Mouse (Mus musculus) Patski (cell line): ENCODE results near the gene Tex14. TPM values are rescaled to one million over a fixed set of nuclear protein-coding genes. Genes with fewer than 3 reads are reported as not detected.

Experiments
- ATAC-seq: fragments of 100-300 bp; one replicate; pipeline ENCODE4 v1.8.0; 2021
- CTCF ChIA-PET: fragments of 350-600 bp; sonication (Branson Sonifier 250); formaldehyde crosslinking; loops from one replicate; lab custom pipeline; 2022; ENCODE audit warnings: inconsistent platforms; lab: Charles Lee
- POLR2A ChIA-PET: fragments of 350-600 bp; sonication (Branson Sonifier 250); formaldehyde crosslinking; loops from one replicate; lab custom pipeline; 2022; ENCODE audit warnings: antibody characterized with exemption, inconsistent platforms; lab: Charles Lee
- DNase-seq: peaks from one replicate; pipeline ENCODE4 v3.0.0-alpha.2; 2011; ENCODE audit warnings: low read depth, low spot score
- H3K27me3 ChIP-seq: fragments of 371-371 bp; one replicate; pipeline ENCODE4 v1.5.1; 2021
- CTCF ChIP-seq: fragments of 100-300 bp; IDR thresholded peaks from one replicate; pipeline ENCODE4 v1.5.1; 2021
- in situ Hi-C: fragments of 300-500 bp; cut with MboI; formaldehyde crosslinking; loops from 3 replicates; pipeline ENCODE4 v1.11.1; 2018; ENCODE audit warnings: low pct_unique_long_range_greater_than_20kb, mixed read lengths
- polyA plus RNA-seq: library from polyadenylated mRNA; unstranded; gene quantifications from one replicate; pipeline ENCODE4 v1.2.3, GENCODE M21; 2021

Tex14 gene
- polyA plus RNA-seq, 1 experiment from 2014 or later, result 0.24 TPM

DNA sequence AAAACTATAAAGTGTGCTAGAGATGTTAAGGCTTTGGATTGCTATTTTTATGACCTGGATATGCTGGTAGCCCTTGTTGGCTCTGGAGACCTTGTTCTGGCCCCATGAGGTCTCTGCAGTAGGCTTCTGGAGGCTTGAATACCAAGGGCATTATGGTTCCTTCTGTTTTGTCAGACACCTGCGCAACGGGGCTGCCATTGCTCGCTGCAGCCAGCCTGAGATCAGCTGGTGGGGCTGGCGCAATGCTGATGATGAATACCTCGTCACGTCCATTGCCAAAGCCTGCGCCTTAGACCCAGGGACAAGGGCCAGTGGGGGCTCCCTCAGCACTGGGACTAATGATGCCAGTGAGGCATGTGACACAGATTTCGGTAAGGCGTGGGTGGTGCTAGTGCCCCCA lies 197.4 kb downstream of the Tex14 start:
- DNase-seq, result no peak
- no peak for ATAC-seq
- in situ Hi-C loops, result no loop called here
- POLR2A ChIA-PET, result interaction anchor here (0.7 to 0.9 kb wide), 2 partner anchors 20 to 36 kb away, joined by 3 read pairs; no protein-coding TSS in a partner anchor
- no peaks in the 10 kb centered on the region for H3K27me3 ChIP-seq
- CTCF ChIA-PET, result interaction anchor here (1.3 kb wide), 1 partner anchor 14 kb away, joined by 3 read pairs; no protein-coding TSS in a partner anchor
- no peak for TF ChIP-seq CTCF

DNA sequence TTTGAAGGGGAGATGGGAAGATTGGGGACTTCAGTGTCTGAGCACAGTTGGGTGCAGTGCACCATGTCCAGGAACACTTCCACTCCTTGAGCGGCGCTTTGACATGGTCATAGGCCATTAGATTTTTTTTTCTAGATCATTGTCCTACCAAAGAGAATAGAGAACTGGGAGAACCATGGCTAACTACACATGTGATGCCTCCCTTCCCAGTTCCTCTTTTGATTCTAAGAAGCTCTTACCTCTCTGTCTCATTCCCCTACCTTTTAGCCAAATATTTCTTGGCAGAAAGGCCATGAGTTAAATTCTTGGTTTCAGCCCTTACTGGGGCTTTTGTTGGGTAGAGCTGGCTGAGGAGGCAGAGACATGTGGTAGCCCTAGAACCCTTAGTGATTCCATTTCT lies 198.7 kb downstream of the Tex14 start:
- ChIA-PET CTCF (no interaction called here), POLR2A (interaction anchor here (1.4 kb wide), 1 partner anchor 8 kb away, joined by 4 read pairs; no protein-coding TSS in a partner anchor)
- ATAC-seq (no peak), DNase-seq (no peak)
- no peak for TF ChIP-seq CTCF
- no peaks in the 10 kb centered on the region for H3K27me3 ChIP-seq
- in situ Hi-C loops, result no loop called here

Other genes with a start within 250 kb of the Tex14 start
- 0.35 TPM for gene Ppm1e, start 46.0 kb upstream of the Tex14 start, polyA plus RNA-seq
- 7.6 TPM for gene Rad51c, start 111 bp upstream of the Tex14 start, polyA plus RNA-seq
- not detected for gene Gm11492, start 161.6 kb downstream of the Tex14 start, polyA plus RNA-seq
- gene Sept4, start 163.8 kb downstream of the Tex14 start, polyA plus RNA-seq, result 458 TPM
- gene Mtmr4, start 187.1 kb downstream of the Tex14 start, polyA plus RNA-seq, result 53.2 TPM
- 0.04 TPM for gene Hsf5, start 212.1 kb downstream of the Tex14 start, polyA plus RNA-seq